Mouse (Mus musculus) liver, adult 2 months (tissue): ENCODE data around the gene Olfr666.

Experiments used
- CTCF ChIP-seq: fragments of 200-500 bp; IDR thresholded peaks from 2 replicates; pipeline ENCODE4 v1.5.1; 2011; ENCODE audit warnings: low read depth, low read length, control low read depth
- POLR2A ChIP-seq: fragments of 200-500 bp; IDR thresholded peaks from 2 replicates; pipeline ENCODE4 v1.6.1; 2011; ENCODE audit warnings: low read length, control low read depth; ENCODE audit not compliant: insufficient read depth; ENCODE audit errors: extremely low read depth

- TF ChIP-seq CTCF, result no peak
- no peak for TF ChIP-seq POLR2A
Observed at GRCm38 (mm10) chr7:104933940-104934339, 38.2 kb upstream of the Olfr666 start, which contains the start of gene Olfr669.
